ENCODE assay signal across 11 mouse cellular contexts in genomic region chr2:164170326-164170725, GRCm38 (mm10). TPM values are rescaled to one million over a fixed set of nuclear protein-coding genes. Genes with fewer than 3 reads are reported as not detected.
DNase-seq lines count a peak whose midpoint lies in the region; ATAC-seq lines count a peak whose summit lies in the region.
"Had no signal": no experiment of that assay in that cellular context is flagged by ENCODE, and none has a peak within 500 bp of the region (broad histone marks: within the 10 kb centered on the region; RNA-seq: fewer than 3 reads in every experiment).

No protein-coding gene starts in this region.

- intact Hi-C loops in left cerebral cortex, postnatal 10 days (cut with DNase I), result loop anchor here (5.0 kb wide), 1 partner anchor 33 kb away; no protein-coding TSS in a partner anchor

- H3K4me1 ChIP-seq in forebrain, embryonic 14.5 days (ENCODE audit: control insufficient read depth, insufficient read depth, low read length), result 0 out of 2 replicates have a peak, but pooled peaks cover 3% of the 10 kb centered on the region
- peaks cover 36% of the 10 kb centered on the region for H3K4me1 ChIP-seq in midbrain, embryonic 10.5 days

- peak overlapping the region; percentile 12; the same call in 1 of the 2 replicates for H3K4me2 ChIP-seq in forebrain, embryonic 14.5 days (ENCODE audit: low read length)

- ATAC-seq in frontal cortex, adult (ENCODE audit: low TSS enrichment), result peak; percentile 29; the same call in 1 of the 2 replicates
- ATAC-seq in forebrain, embryonic 14.5 days, result no peak

- peaks cover 60% of the 10 kb centered on the region for H3K27me3 ChIP-seq in forebrain, embryonic 14.5 days (replicated peaks; ENCODE audit: control insufficient read depth, insufficient read depth, low read length)
- H3K27me3 ChIP-seq in midbrain, embryonic 10.5 days (ENCODE audit: low read depth, poor library complexity, severe bottlenecking), result peaks cover 96% of the 10 kb centered on the region

- H3K9ac ChIP-seq in forebrain, embryonic 14.5 days (ENCODE audit: low read length), result no peak overlapping the region; the same call in 1 of the 2 replicates

- H3K9me3 ChIP-seq in forebrain, embryonic 14.5 days (replicated peaks; ENCODE audit: control insufficient read depth, low read length), result no peaks in the 10 kb centered on the region
- no peaks in the 10 kb centered on the region for H3K9me3 ChIP-seq in midbrain, embryonic 10.5 days (replicated peaks)

- 2% methylated on average over 11 of the region's 11 CpGs for WGBS in forebrain, embryonic 14.5 days
- WGBS in midbrain, embryonic 10.5 days, result 6% methylated on average over 11 of the region's 11 CpGs

- H3K4me3 ChIP-seq in forebrain, embryonic 14.5 days (ENCODE audit: low read depth, low read length), result no peak overlapping the region
- H3K4me3 ChIP-seq in midbrain, embryonic 10.5 days, result peak overlapping the region; percentile 57

- H3K27ac ChIP-seq in forebrain, embryonic 14.5 days (ENCODE audit: low read depth, low read length), result no peak overlapping the region
- no peak overlapping the region for H3K27ac ChIP-seq in midbrain, embryonic 10.5 days (replicated peaks)

- H3K36me3 ChIP-seq in forebrain, embryonic 14.5 days (ENCODE audit: control insufficient read depth, insufficient read depth, low read length), result no peaks in the 10 kb centered on the region
- H3K36me3 ChIP-seq in midbrain, embryonic 10.5 days, result no peaks in the 10 kb centered on the region

- no peak for DNase-seq in frontal cortex, adult 2 months (ENCODE audit: extremely low spot score in 1 of 2, low spot score in 1 of 2)
- peak; percentile 87 for DNase-seq in A20 (ENCODE audit: low read depth, low spot score)
- DNase-seq in forebrain, embryonic 14.5 days (ENCODE audit: low spot score), result no peak
- DNase-seq in midbrain, embryonic 10.5 days (ENCODE audit: low spot score), result peak; percentile 32
- DNase-seq in urinary bladder, postnatal 4 days (ENCODE audit: low spot score in 2 of 2), result no peak
- no peak for DNase-seq in left cerebral cortex, postnatal 10 days (ENCODE audit: extremely low spot score in 1 of 2, low spot score in 2 of 2)
- DNase-seq in spleen, postnatal 10 days (ENCODE audit: low spot score in 2 of 2), result no peak
- DNase-seq: thymus, postnatal 25 days had no signal

RNA-seq across cellular contexts. Expression of gene Kcns1, which starts 0.6 kb away (rescaled TPM):
- polyA plus RNA-seq in frontal cortex, adult 2 months (2012; rRNA removed), result 4.9 and 7.1 TPM in 2 replicates
- 0.27 and 0.77 TPM in 2 replicates for polyA plus RNA-seq in forebrain, embryonic 14.5 days (2014; fragmentation: Nextera tagmentation; extraction: Ambion mirVana)
- 0.06 TPM in 1 of 2 replicates, not detected in the other for polyA plus RNA-seq in midbrain, embryonic 10.5 days (2016; fragmentation: Nextera tagmentation; extraction: Ambion mirVana)
- total RNA-seq in left cerebral cortex, postnatal 10 days (2021), result 10 to 100 TPM; 10.6 to 11.1 TPM
- polyA plus RNA-seq: lung, embryonic 16.5 days had no signal

RNA-seq across cellular contexts. Expression of gene Wfdc5, which starts 12.2 kb away (rescaled TPM):
- not detected in 2 replicates for polyA plus RNA-seq in frontal cortex, adult 2 months (2012; rRNA removed)
- polyA plus RNA-seq in forebrain, embryonic 14.5 days (2014; fragmentation: Nextera tagmentation; extraction: Ambion mirVana), result not detected in 2 replicates
- polyA plus RNA-seq in midbrain, embryonic 10.5 days (2016; fragmentation: Nextera tagmentation; extraction: Ambion mirVana), result not detected in 2 replicates
- total RNA-seq in left cerebral cortex, postnatal 10 days (2021), result not detected
- polyA plus RNA-seq: kidney, embryonic 16.5 days; lung, embryonic 16.5 days had no signal

RNA-seq across cellular contexts. Expression of gene Wfdc12, which starts 20.1 kb away (rescaled TPM):
- polyA plus RNA-seq in frontal cortex, adult 2 months (2012; rRNA removed), result not detected in 2 replicates
- not detected in 2 replicates for polyA plus RNA-seq in forebrain, embryonic 14.5 days (2014; fragmentation: Nextera tagmentation; extraction: Ambion mirVana)
- polyA plus RNA-seq in midbrain, embryonic 10.5 days (2016; fragmentation: Nextera tagmentation; extraction: Ambion mirVana), result not detected in 2 replicates
- not detected for total RNA-seq in left cerebral cortex, postnatal 10 days (2021)
- polyA plus RNA-seq: kidney, embryonic 16.5 days had no signal

RNA-seq across cellular contexts. Expression of gene Wfdc15a, which starts 29.6 kb away (rescaled TPM):
- polyA plus RNA-seq in frontal cortex, adult 2 months (2012; rRNA removed), result not detected in 2 replicates
- polyA plus RNA-seq in forebrain, embryonic 14.5 days (2014; fragmentation: Nextera tagmentation; extraction: Ambion mirVana), result not detected in 2 replicates
- polyA plus RNA-seq in midbrain, embryonic 10.5 days (2016; fragmentation: Nextera tagmentation; extraction: Ambion mirVana), result not detected in 2 replicates
- total RNA-seq in left cerebral cortex, postnatal 10 days (2021), result not detected
- polyA plus RNA-seq: kidney, embryonic 16.5 days; lung, embryonic 16.5 days had no signal

RNA-seq across cellular contexts. Expression of gene Wfdc15b, which starts 51.1 kb away (rescaled TPM):
- polyA plus RNA-seq in frontal cortex, adult 2 months (2012; rRNA removed), result 0.38 TPM in 1 of 2 replicates, not detected in the other
- polyA plus RNA-seq in forebrain, embryonic 14.5 days (2014; fragmentation: Nextera tagmentation; extraction: Ambion mirVana), result not detected in 2 replicates
- not detected in 2 replicates for polyA plus RNA-seq in midbrain, embryonic 10.5 days (2016; fragmentation: Nextera tagmentation; extraction: Ambion mirVana)
- total RNA-seq in left cerebral cortex, postnatal 10 days (2021), result not detected
- polyA plus RNA-seq: lung, embryonic 16.5 days had no signal

Comparison
In these comparisons a context has a peak if more than half of its experiments do, and no peak if none do; other contexts are left out.
1. DNase-seq: peak in A20 (single experiment) and midbrain, embryonic 10.5 days (single experiment); none in frontal cortex, adult 2 months (0 of 2), forebrain, embryonic 14.5 days (single experiment), urinary bladder, postnatal 4 days (0 of 2), left cerebral cortex, postnatal 10 days (0 of 2) and spleen, postnatal 10 days (0 of 2).